Mouse (Mus musculus) MEL (cell line): Measurements from ENCODE around the gene Vrk2. TPM values are rescaled to one million over a fixed set of nuclear protein-coding genes. Genes with fewer than 3 reads are reported as not detected.

Experiments used
- DNase-seq: peaks from one replicate; pipeline ENCODE4 v3.0.0; 2011; ENCODE audit warnings: low read depth, low spot score
- H3K27ac ChIP-seq: 2 replicates; pipeline ENCODE4 v1.5.1; 2012; ENCODE audit warnings: low read depth, mild to moderate bottlenecking, control low read depth, low read length, moderate library complexity; ENCODE audit not compliant: control insufficient read depth
- H3K27me3 ChIP-seq, 2 experiments: fragments of 150-350 bp in 1 of 2; sonication (generic) in 1 of 2; 2 replicates each; pipeline ENCODE4 v1.6.1; 2012; ENCODE audit warnings: low read length in 2 of 2, mild to moderate bottlenecking in 2 of 2, improper control_type of control experiment in 1 of 2, moderate library complexity in 1 of 2; ENCODE audit not compliant: insufficient read depth in 2 of 2, control insufficient read depth in 1 of 2
- H3K36me3 ChIP-seq, 2 experiments: 2 replicates each; pipeline ENCODE4 v1.6.1; 2012 to 2014; ENCODE audit warnings: low read length in 2 of 2, improper control_type of control experiment in 1 of 2, inconsistent platforms in 1 of 2, mild to moderate bottlenecking in 1 of 2; ENCODE audit not compliant: insufficient read depth in 2 of 2, control insufficient read depth in 1 of 2
- H3K4me1 ChIP-seq, 2 experiments: fragments of 150-350 bp in 1 of 2; sonication (generic) in 1 of 2; 2 replicates each; pipeline ENCODE4 v1.6.1; 2012; ENCODE audit warnings: low read length in 2 of 2, improper control_type of control experiment in 1 of 2, mild to moderate bottlenecking in 1 of 2; ENCODE audit not compliant: insufficient read depth in 2 of 2, control insufficient read depth in 1 of 2
- H3K4me3 ChIP-seq, 2 experiments: fragments of 150-350 bp in 1 of 2; sonication (generic) in 1 of 2; 2 replicates each; pipeline ENCODE4 v1.5.1; 2012; ENCODE audit warnings: low read depth in 2 of 2, low read length in 2 of 2, mild to moderate bottlenecking in 2 of 2, moderate library complexity in 2 of 2, control low read depth in 1 of 2, improper control_type of control experiment in 1 of 2; ENCODE audit not compliant: control insufficient read depth in 1 of 2, insufficient read depth in 1 of 2
- H3K79me2 ChIP-seq: 2 replicates; pipeline ENCODE4 v1.6.1; 2012; ENCODE audit warnings: mild to moderate bottlenecking, low read length, moderate library complexity; ENCODE audit not compliant: control insufficient read depth, poor library complexity, insufficient read depth
- H3K9ac ChIP-seq: 2 replicates; pipeline ENCODE4 v1.6.1; 2012; ENCODE audit warnings: low read depth, mild to moderate bottlenecking, control low read depth, low read length, moderate library complexity; ENCODE audit not compliant: control insufficient read depth, poor library complexity, severe bottlenecking
- H3K9me3 ChIP-seq: fragments of 150-350 bp; sonication (generic); replicated peaks from 2 replicates; pipeline ENCODE4 v1.6.1; 2012; ENCODE audit warnings: mild to moderate bottlenecking, low read length, improper control_type of control experiment, moderate library complexity; ENCODE audit not compliant: insufficient read depth
- BHLHE40 ChIP-seq: IDR thresholded peaks from 2 replicates; pipeline ENCODE4 v1.6.1; 2012; ENCODE audit warnings: low read depth, mild to moderate bottlenecking, inconsistent platforms, low read length, improper control_type of control experiment, borderline replicate concordance
- E2F4 ChIP-seq: IDR thresholded peaks from 2 replicates; pipeline ENCODE4 v1.6.1; 2011; ENCODE audit warnings: low read depth, low read length, improper control_type of control experiment, borderline replicate concordance
- GABPA ChIP-seq: IDR thresholded peaks from 2 replicates; pipeline ENCODE4 v1.6.1; 2012; ENCODE audit warnings: low read depth, mild to moderate bottlenecking, inconsistent platforms, low read length, improper control_type of control experiment, moderate library complexity
- GATA1 ChIP-seq: IDR thresholded peaks from 2 replicates; pipeline ENCODE4 v1.6.1; 2011; ENCODE audit warnings: low read depth, low read length, improper control_type of control experiment
- HCFC1 ChIP-seq: IDR thresholded peaks from 2 replicates; pipeline ENCODE4 v1.6.1; 2012; ENCODE audit warnings: low read depth, mild to moderate bottlenecking, inconsistent platforms, low read length, improper control_type of control experiment, moderate library complexity
- KAT2A ChIP-seq: conservative IDR thresholded peaks from 2 replicates; pipeline ENCODE4 v1.6.1; 2012; ENCODE audit warnings: low read depth, low read length, improper control_type of control experiment, inconsistent platforms
- NRF1 ChIP-seq: IDR thresholded peaks from 2 replicates; pipeline ENCODE4 v1.6.1; 2014; ENCODE audit warnings: low read depth, mild to moderate bottlenecking, inconsistent platforms, low read length, improper control_type of control experiment, moderate library complexity; ENCODE audit not compliant: poor library complexity, insufficient read depth, severe bottlenecking
- POLR2AphosphoS5 ChIP-seq: IDR thresholded peaks from 2 replicates; pipeline ENCODE4 v1.6.1; 2012; ENCODE audit warnings: low read depth, borderline replicate concordance, mild to moderate bottlenecking, inconsistent platforms, low read length, moderate library complexity, mixed read lengths
- SMC3 ChIP-seq: IDR thresholded peaks from 2 replicates; pipeline ENCODE4 v1.6.1; 2011; ENCODE audit warnings: low read depth, low read length, improper control_type of control experiment
- TCF12 ChIP-seq: IDR thresholded peaks from 2 replicates; pipeline ENCODE4 v1.6.1; 2014; ENCODE audit warnings: low read depth, mild to moderate bottlenecking, inconsistent platforms, low read length, improper control_type of control experiment, moderate library complexity
- ZC3H11A ChIP-seq: IDR thresholded peaks from 2 replicates; pipeline ENCODE4 v1.6.1; 2012; ENCODE audit warnings: low read depth, mild to moderate bottlenecking, inconsistent platforms, low read length, improper control_type of control experiment
- ZKSCAN1 ChIP-seq: IDR thresholded peaks from 2 replicates; pipeline ENCODE4 v1.6.1; 2012; ENCODE audit warnings: low read depth, mild to moderate bottlenecking, inconsistent platforms, low read length, improper control_type of control experiment, moderate library complexity
- ZMIZ1 ChIP-seq: IDR thresholded peaks from 2 replicates; pipeline ENCODE4 v1.6.1; 2012; ENCODE audit warnings: low read depth, mild to moderate bottlenecking, inconsistent platforms, low read length, improper control_type of control experiment, moderate library complexity
- polyA plus RNA-seq, 2 experiments: library from polyadenylated mRNA; stranded (reverse) in 1 of 2; unstranded in 1 of 2; fragments of >175 nt in 1 of 2; fragments of >200 nt in 1 of 2; gene quantifications; 2 replicates each; pipeline versions ENCODE4 v1.2.1 to v1.2.4; 2012; ENCODE audit warnings: low replicate concordance in 2 of 2, low read depth in 1 of 2; ENCODE audit not compliant: insufficient read length in 2 of 2, insufficient read depth in 1 of 2, missing spikeins in 1 of 2
- total RNA-seq: library from RNA; depleted of rRNA; stranded (reverse); fragments of 300-350 nt; gene quantifications from 2 replicates; pipeline ENCODE4 v1.2.3, GENCODE M21; 2012

The Vrk2 gene
- total and polyA plus RNA-seq, 3 experiments = 19.6 to 20.6 TPM; not detected in 1

DNA sequence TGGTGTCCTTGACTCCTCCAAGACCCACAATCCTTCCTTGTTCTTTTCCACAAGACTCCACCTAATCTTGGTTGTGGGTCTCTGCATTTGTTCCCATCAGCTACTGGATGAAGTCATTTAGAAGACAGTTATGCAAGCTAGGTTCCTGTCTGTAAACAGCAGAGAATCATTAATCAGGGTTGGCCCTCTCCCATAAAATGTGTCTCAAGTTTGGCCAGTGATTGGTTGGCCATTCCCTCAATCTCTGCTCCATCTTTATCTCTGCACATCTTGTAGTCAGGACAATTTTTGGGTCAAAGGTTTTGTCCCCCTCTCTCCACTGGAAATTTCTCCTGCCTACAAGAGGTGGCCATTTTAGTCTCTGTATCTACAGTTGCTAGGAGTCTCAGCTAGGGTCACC is 149.4 kb downstream of the Vrk2 start:
- H3K4me1 ChIP-seq = peaks cover 3 to 14% of the 10 kb centered on the region in 2 experiments; a peak in 3 of 4 replicates
- no peak overlapping the region for H3K4me3 ChIP-seq
- DNase-seq = no peak
- TF ChIP-seq GATA1 (no peak), BHLHE40 (no peak), NRF1 (no peak), KAT2A (no peak), ZMIZ1 (no peak)
- H3K9ac ChIP-seq = no peak overlapping the region
- H3K27ac ChIP-seq = no peak overlapping the region
- no peaks in the 10 kb centered on the region for H3K9me3 ChIP-seq
- peaks cover 4 to 8% of the 10 kb centered on the region in 2 experiments; a peak in 3 of 4 replicates for H3K36me3 ChIP-seq
- no peaks in the 10 kb centered on the region for H3K27me3 ChIP-seq
- H3K79me2 ChIP-seq = no peaks in the 10 kb centered on the region

DNA sequence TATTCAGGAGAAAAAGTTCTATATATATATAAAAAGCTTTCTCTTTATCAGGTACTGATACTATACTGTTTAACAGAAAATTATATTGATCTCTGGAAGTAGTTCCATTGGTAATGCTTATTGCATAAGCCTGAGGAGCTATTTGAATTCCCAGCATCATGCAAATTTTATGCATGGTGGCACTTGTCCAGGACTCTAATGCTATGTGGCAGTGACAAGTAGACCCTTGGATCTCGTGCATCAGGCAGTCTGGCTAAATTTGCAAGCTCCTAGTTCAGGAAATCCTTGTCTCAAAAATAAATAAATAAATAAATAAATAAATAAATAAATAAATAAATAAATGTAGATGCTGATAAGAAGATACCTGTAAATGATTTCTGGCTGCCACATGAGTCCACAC is 152.7 kb downstream of the Vrk2 start:
- H3K4me3 ChIP-seq = no peak overlapping the region
- H3K4me1 ChIP-seq = peaks cover 3 to 15% of the 10 kb centered on the region in 2 experiments; a peak in 3 of 4 replicates

DNA sequence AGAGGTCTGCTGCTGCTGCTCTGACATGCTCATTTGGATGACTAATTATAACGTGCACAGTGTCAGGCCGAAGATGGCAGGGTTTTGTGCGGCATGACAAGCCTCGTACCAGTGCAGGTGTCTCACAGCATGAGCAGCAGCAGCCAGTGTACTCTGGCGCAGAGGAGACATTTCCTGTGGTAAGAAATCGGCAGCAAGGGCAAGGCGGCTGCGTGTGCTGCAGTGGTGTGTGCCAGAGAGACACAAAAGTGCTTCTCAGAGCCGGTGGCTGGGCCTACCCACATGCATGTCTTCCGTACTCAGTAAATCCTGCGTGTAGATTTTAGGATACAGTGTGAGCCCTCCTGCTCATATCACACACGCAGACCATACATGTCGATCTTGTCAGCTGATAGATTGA is 156.0 kb downstream of the Vrk2 start:
- Histone ChIP-seq H3K36me3 (peaks cover 5 to 10% of the 10 kb centered on the region in 2 experiments; a peak in 3 of 4 replicates), H3K4me3 (no peak overlapping the region), H3K9me3 (no peaks in the 10 kb centered on the region), H3K79me2 (no peaks in the 10 kb centered on the region), H3K27ac (no peak overlapping the region), H3K27me3 (no peaks in the 10 kb centered on the region), H3K9ac (no peak overlapping the region), H3K4me1 (peaks cover 3 to 15% of the 10 kb centered on the region in 2 experiments; a peak in 3 of 4 replicates)
- no peak for TF ChIP-seq GABPA
- TF ChIP-seq NRF1 = no peak
- TF ChIP-seq HCFC1 = no peak
- TF ChIP-seq ZC3H11A = no peak
- no peak for TF ChIP-seq POLR2AphosphoS5
- no peak for TF ChIP-seq SMC3
- TF ChIP-seq TCF12 = no peak
- no peak for DNase-seq

More for the DNA sequence above, 152.7 kb downstream of the Vrk2 start:
- Histone ChIP-seq H3K79me2 (no peaks in the 10 kb centered on the region), H3K27ac (no peak overlapping the region), H3K9me3 (no peaks in the 10 kb centered on the region), H3K27me3 (no peaks in the 10 kb centered on the region), H3K9ac (no peak overlapping the region), H3K36me3 (peaks cover 2 to 10% of the 10 kb centered on the region in 2 experiments; a peak in 3 of 4 replicates)
- no peak for DNase-seq
- TF ChIP-seq ZKSCAN1 = no peak
- TF ChIP-seq E2F4 = no peak
